Mouse (Mus musculus) liver, embryonic 18 days (tissue): ENCODE results near the gene Socs7. TPM values are rescaled to one million over a fixed set of nuclear protein-coding genes. Genes with fewer than 3 reads are reported as not detected.

Experiments used
- polyA plus RNA-seq: library from polyadenylated mRNA; depleted of rRNA; stranded (reverse); fragments of >200 nt; gene quantifications from 2 replicates; pipeline ENCODE4 v1.2.3, GENCODE M21; 2012; rRNA removed

Gene Socs7
- 2.1 and 2.3 TPM in 2 replicates for polyA plus RNA-seq

GRCm38 (mm10) chr11:97361948-97362648 is at the start of gene Socs7:
Socs7 (plus strand) TSS chr11:97362551.

GRCm38 (mm10) chr11:97315504-97316503 is 46.5 kb upstream of the Socs7 start, which contains the start of gene Mrpl45:
Mrpl45 (plus strand) TSS chr11:97315716.

GRCm38 (mm10) chr11:97352027-97352684 is 10.2 kb upstream of the Socs7 start, which contains the start of gene Gpr179:
Gpr179 (minus strand) TSS chr11:97352077.

GRCm38 (mm10) chr11:97415330-97415711 is 53.0 kb downstream of the Socs7 start, which contains the start of gene Arhgap23:
Arhgap23 (plus strand) TSS chr11:97415533.

Other genes with a start within 250 kb of the Socs7 start
- gene Tbx21, start 247.2 kb upstream of the Socs7 start, polyA plus RNA-seq, result 0.08 and 0.14 TPM in 2 replicates
- gene Tbkbp1, start 211.1 kb upstream of the Socs7 start, polyA plus RNA-seq, result 3.7 and 4.6 TPM in 2 replicates
- 36.6 and 37.9 TPM in 2 replicates for gene Kpnb1, start 174.7 kb upstream of the Socs7 start, polyA plus RNA-seq
- gene Npepps, start 81.9 kb upstream of the Socs7 start, polyA plus RNA-seq, result 8.1 and 11.9 TPM in 2 replicates
- 12.0 and 12.6 TPM in 2 replicates for gene Mrpl45, start 46.8 kb upstream of the Socs7 start, polyA plus RNA-seq
- gene Gpr179, start 10.5 kb upstream of the Socs7 start, polyA plus RNA-seq, result under 0.01 TPM in 2 replicates
- gene Arhgap23, start 53.0 kb downstream of the Socs7 start, polyA plus RNA-seq, result 9.1 and 13.2 TPM in 2 replicates
- gene 4933428G20Rik, start 137.8 kb downstream of the Socs7 start, polyA plus RNA-seq, result not detected in 2 replicates
- gene Srcin1, start 213.6 kb downstream of the Socs7 start, polyA plus RNA-seq, result 0.05 and 0.07 TPM in 2 replicates